Mouse (Mus musculus) G1E-ER4 (cell line): ENCODE measurements around the gene Slc25a25. TPM values are rescaled to one million over a fixed set of nuclear protein-coding genes. Genes with fewer than 3 reads are reported as not detected.

Source experiments
- GATA1 ChIP-seq: IDR thresholded peaks from one replicate; pipeline ENCODE4 v1.8.0; 2012; ENCODE audit warnings: low read length, inconsistent platforms
- polyA plus RNA-seq: library from polyadenylated mRNA; stranded (reverse); fragments of >175 nt; gene quantifications from 2 replicates; pipeline ENCODE4 v1.2.3, GENCODE M21; 2012

Slc25a25 gene
- polyA plus RNA-seq, 1 experiment: 11.7 TPM

DNA sequence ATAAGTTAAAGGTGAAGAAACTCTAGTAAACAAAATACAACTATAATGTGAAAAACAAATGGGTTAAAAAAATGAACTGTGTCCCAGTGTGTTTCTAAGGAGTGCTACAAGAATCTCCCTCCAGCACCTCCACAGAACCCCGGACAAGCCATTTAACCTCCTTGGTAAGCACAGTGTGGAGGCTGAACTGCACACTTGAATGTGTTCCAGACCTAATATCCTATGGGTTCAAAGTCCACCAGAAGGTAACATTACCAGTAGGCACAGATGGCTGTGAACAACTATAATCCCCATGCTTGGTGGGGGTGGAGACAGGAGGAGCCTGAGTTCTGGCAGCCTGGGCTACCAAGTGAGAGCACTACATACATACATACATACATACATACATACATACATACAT, 10.6 kb downstream of the Slc25a25 start:
- no peak for TF ChIP-seq GATA1

DNA sequence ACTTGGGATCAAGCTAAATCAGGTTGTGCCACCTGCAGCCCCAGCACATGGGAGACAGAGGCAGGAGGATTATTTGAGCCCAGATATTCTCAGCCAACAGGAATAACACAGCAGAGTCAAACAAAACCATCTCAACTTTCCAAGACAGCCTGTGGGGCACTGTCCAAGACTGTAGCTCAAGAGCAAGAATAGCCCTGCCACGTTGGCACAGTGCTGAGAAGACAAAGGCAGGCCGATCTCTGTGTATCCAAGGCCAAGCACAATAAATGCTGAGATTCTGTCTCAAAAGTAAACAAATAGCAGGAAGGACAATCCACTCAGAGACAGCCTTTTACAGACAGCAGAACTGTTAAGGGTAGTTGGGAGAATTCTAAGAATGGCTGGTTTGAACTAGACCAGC, 11.1 kb downstream of the Slc25a25 start:
- no peak for TF ChIP-seq GATA1

- TF ChIP-seq GATA1: no peak
These were observed 12.1 kb downstream of the Slc25a25 start for GRCm38 (mm10) chr2:32439177-32439576.

GRCm38 (mm10) chr2:32438733-32439132, 12.5 kb downstream of the Slc25a25 start:
- TF ChIP-seq GATA1: no peak

DNA sequence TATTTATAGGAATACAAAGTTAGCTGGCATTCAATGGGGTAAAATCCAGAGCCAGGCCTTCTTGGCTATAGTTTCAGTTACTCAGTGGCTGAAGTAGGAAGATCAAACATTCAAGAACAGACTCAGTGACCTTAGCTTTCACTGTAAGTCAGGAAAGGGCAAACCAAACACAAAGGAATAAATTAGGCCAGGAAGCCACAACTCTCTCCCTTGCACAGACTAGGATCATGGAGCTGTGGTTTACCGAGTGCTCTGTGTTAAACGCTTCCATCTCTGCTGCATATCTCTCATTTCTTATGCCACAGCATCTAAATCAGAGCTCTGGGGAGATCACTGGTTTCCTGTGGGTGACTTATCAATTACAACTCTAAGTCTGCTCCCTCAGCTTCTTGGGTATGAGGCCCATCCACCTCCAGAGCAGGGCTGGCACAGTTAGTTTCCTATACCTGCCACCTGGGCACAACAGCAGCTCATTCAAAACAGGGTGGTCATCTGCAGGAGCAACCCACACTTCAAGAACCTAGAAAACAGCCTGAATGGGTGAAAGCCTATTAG, 13.6 kb downstream of the Slc25a25 start:
- TF ChIP-seq GATA1: no peak

GRCm38 (mm10) chr2:32436686-32437372, 14.4 kb downstream of the Slc25a25 start:
- no peak for TF ChIP-seq GATA1

DNA sequence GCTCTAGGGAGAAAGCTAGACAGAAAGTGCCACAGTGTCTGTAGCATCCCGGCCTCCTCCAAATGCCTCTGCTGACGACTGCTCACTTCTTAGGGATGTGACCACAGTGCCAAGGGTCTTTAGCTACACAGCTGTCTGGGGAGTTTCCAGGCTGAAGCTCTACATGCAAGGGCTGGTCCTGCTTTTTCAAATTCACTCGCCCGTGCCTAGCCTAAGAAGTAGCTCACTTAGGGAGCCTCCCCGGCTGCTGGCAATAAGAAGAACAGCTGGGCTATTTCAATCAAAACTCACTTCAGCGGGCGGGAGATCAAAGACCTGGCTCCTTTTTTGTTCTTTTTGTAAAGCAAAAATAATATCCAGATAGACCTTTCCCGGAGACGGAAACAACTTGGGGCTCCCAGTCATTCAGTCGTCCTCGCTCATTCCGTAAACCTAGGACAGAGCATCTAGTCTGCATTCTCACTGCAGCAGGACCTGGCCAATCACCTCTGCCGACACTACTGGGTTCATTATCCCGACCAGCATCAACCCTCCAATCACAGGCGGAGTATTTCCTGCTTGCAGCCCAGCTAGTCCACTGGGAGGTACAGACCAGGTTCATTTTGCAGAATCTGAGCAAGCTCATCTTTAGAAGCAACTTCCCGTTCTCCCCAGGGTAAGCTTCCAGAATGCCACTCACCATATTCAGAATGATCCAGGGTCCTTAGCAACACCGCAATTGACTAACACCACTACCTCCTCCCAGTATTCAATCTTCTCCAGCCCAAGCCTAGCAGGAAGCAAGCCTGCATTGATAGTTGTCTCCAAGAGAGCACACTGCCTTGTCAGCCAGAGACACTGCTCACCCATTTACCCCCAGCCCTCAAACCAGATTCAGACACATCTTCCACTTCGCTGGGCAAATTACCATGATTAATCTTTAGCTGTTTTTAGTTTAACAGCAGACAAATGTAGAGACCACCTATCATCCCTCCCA, 20.3 kb downstream of the Slc25a25 start:
- no peak for TF ChIP-seq GATA1

DNA sequence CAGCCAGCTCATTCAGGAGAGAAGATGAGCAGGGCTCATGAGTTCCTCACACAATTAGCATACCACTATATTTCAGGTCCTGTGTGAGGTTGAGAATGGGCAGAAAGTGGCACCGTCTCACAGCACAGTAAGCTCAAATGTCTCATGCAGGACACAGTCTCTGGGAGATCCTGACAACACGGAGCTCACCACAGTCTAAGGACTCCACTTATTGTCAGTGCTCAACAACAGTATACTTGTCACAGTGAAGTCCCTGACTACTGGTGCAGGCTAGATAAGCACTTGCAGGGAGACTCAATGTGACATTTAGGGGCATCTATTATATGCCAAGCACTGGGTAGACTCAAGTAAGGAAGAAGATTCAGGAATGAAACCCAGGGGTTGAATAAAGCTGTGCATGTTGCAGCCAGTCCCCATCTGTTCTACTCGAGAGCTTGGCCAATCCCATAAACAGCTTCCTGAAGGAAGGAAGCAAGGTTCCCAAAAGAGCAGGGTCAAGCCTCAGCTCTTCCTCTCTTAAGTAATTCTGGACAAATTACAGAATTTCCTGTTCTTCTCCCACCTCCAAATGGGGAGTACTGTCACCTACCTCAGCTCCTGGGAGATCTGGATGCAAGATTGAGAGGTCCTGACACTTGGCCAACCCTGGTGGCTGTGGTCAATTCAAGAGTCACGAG, 21.9 kb downstream of the Slc25a25 start:
- TF ChIP-seq GATA1: no peak

GRCm38 (mm10) chr2:32428262-32428722, 23.0 kb downstream of the Slc25a25 start:
- TF ChIP-seq GATA1: no peak

- TF ChIP-seq GATA1: no peak
These were observed 23.5 kb downstream of the Slc25a25 start for GRCm38 (mm10) chr2:32427720-32428119.

DNA sequence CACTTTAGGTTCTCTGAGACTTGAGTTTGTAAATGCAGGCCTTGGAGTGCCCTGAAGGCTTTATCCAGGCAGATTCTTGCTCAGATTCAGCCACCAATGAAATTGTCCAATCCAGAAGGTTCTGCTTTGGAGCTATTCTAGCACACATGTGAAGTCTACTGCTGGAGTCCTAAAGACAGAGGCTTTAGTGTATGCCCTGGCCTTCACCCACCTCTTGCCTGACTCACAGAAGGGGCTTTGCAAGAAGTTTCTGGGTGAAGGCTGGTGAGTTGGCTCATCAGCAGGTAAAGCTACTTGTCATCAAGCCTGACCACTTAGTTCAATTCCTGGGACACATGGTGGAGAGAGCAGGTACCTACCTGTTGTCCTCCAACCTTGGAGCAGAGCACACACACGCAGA, 25.1 kb downstream of the Slc25a25 start:
- TF ChIP-seq GATA1: no peak

- no peak for TF ChIP-seq GATA1
These were observed 25.7 kb downstream of the Slc25a25 start for GRCm38 (mm10) chr2:32425568-32425967.

DNA sequence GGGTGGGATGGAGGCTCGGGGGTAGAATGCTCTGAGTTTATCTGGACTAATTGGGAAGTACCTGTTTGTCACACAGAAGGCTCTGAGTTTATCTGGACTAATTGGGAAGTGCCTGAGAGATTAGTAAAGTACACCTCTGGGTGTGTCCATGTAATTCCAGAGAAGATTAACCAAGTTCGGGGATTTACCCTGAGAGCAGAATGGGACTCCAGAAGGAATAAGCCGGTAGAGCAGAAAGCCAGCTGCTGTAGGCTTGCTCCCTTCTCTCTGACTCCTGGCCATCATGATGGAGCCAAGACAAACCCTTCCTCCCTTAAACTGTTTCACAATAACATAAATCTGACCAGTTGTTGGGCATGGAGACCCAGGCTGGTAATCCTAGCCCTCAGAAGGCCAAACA, 26.4 kb downstream of the Slc25a25 start:
- no peak for TF ChIP-seq GATA1

GRCm38 (mm10) chr2:32423481-32424331, 27.5 kb downstream of the Slc25a25 start:
- TF ChIP-seq GATA1: no peak

DNA sequence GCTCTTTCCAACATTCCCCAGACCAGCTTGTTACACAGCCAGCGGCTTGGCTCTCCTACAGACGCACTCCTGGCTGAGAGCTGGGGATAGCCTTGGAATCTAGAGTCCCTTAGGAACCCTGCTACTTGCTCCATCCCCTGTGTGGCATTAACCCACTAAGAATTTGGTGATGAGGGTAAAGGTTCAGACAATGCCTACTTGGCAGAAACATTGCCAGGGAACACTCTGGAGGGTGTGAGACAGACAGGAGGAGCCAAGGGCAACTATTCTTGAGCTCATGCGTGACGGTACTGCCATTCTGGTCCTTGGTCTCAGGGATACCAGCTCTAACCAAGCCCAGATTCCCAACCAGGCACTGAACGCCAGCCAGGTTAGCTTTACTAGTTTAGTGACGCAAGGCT, 29.4 kb downstream of the Slc25a25 start:
- TF ChIP-seq GATA1: no peak

DNA sequence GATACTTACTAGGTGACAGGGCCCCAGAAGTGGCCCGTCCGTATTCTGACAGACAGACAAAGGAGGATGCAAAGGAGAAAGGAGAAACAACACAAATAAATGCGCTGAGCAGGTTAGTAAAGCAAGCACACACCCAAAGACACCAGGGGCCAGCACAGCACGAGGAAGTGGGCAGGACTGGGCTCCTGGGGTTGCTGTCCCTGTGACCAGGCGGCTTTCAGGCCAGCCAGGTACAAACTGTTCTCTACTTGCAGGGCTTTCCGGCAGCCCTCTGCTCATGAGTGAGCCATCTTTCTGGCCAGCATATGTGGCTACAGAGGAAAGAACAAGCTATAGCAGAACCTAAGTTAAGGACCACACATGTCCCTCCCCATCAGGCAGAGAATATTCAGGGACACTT, 30.6 kb downstream of the Slc25a25 start:
- TF ChIP-seq GATA1: no peak
